In genomic region chr13:97662741-97663140, GRCm38 (mm10) we compare ENCODE assay signal across 11 mouse cellular contexts.
A peak's percentile ranks its signal among the peaks of the same experiment; 100 is the strongest.
DNase-seq lines count a peak whose midpoint lies in the region; ATAC-seq and TF ChIP-seq lines count a peak whose summit lies in the region.
"Had no signal": no experiment of that assay in that cellular context is flagged by ENCODE, and none has a peak within 500 bp of the region (broad histone marks: within the 10 kb centered on the region; RNA-seq: fewer than 3 reads in every experiment).

No protein-coding gene starts in this region.

- H3K27ac ChIP-seq in hindbrain, embryonic 14.5 days = no peak overlapping the region
- H3K27ac ChIP-seq in hindbrain, embryonic 10.5 days = no peak overlapping the region
- H3K27ac ChIP-seq in embryonic facial prominence, embryonic 11.5 days (replicated peaks; ENCODE audit: low read depth, low read length) = 0 out of 2 replicates have a peak overlapping the region, but pooled peaks have one; percentile 32
- no peak overlapping the region for H3K27ac ChIP-seq in midbrain, embryonic 15.5 days
- no peak overlapping the region for H3K27ac ChIP-seq in cerebellum, adult 2 months (ENCODE audit: insufficient read depth, low read length)
- H3K27ac ChIP-seq: forebrain, embryonic 12.5 days; neural tube, embryonic 12.5 days had no signal

- no peaks in the 10 kb centered on the region for H3K27me3 ChIP-seq in hindbrain, embryonic 14.5 days (ENCODE audit: control insufficient read depth, insufficient read depth, low read length)
- no peaks in the 10 kb centered on the region for H3K27me3 ChIP-seq in hindbrain, embryonic 10.5 days (ENCODE audit: insufficient read depth, poor library complexity, severe bottlenecking)
- no peaks in the 10 kb centered on the region for H3K27me3 ChIP-seq in embryonic facial prominence, embryonic 11.5 days (ENCODE audit: control insufficient read depth, insufficient read depth, low read length)
- H3K27me3 ChIP-seq in midbrain, embryonic 15.5 days (replicated peaks) = no peaks in the 10 kb centered on the region
- H3K27me3 ChIP-seq in cerebellum, adult 2 months (ENCODE audit: control insufficient read depth, insufficient read depth, low read length) = no peaks in the 10 kb centered on the region; the same call in 1 of the 2 replicates
- H3K27me3 ChIP-seq: neural tube, embryonic 12.5 days had no signal

- peaks cover 8% of the 10 kb centered on the region; the same call in 1 of the 2 replicates for H3K4me1 ChIP-seq in hindbrain, embryonic 14.5 days (replicated peaks; ENCODE audit: control insufficient read depth, insufficient read depth, low read length)
- H3K4me1 ChIP-seq in hindbrain, embryonic 10.5 days (replicated peaks) = peaks cover 14% of the 10 kb centered on the region
- no peaks in the 10 kb centered on the region for H3K4me1 ChIP-seq in embryonic facial prominence, embryonic 11.5 days (ENCODE audit: control insufficient read depth, insufficient read depth, low read length)
- 0 out of 2 replicates have a peak, but pooled peaks cover 3% of the 10 kb centered on the region for H3K4me1 ChIP-seq in midbrain, embryonic 15.5 days
- H3K4me1 ChIP-seq in cerebellum, adult 2 months (ENCODE audit: control insufficient read depth, insufficient read depth, low read length) = no peaks in the 10 kb centered on the region
- H3K4me1 ChIP-seq: neural tube, embryonic 12.5 days had no signal

- DNase-seq in hindbrain, embryonic 14.5 days (ENCODE audit: low spot score) = peak; percentile 50
- DNase-seq in hindbrain, embryonic 10.5 days (ENCODE audit: low spot score) = no peak
- peak; percentile 83 for DNase-seq in 3T3-L1 (ENCODE audit: low read depth, low spot score)
- peak; percentile 73 for DNase-seq in embryonic facial prominence, embryonic 11.5 days (ENCODE audit: low spot score)
- peak; percentile 84 for DNase-seq in heart, postnatal 25 days (ENCODE audit: low spot score)
- no peak for DNase-seq in spleen, postnatal 14 days (ENCODE audit: low spot score in 2 of 2)
- no peak for DNase-seq in cerebellum, adult 2 months
- DNase-seq: thymus, adult 2 months had no signal

- H3K4me2 ChIP-seq in hindbrain, embryonic 14.5 days (replicated peaks) = no peak overlapping the region
- no peak overlapping the region for H3K4me2 ChIP-seq in embryonic facial prominence, embryonic 11.5 days (ENCODE audit: low read depth, low read length)
- H3K4me2 ChIP-seq in midbrain, embryonic 15.5 days = no peak overlapping the region
- H3K4me2 ChIP-seq: forebrain, embryonic 12.5 days; neural tube, embryonic 12.5 days had no signal

- H3K9me3 ChIP-seq in hindbrain, embryonic 14.5 days (ENCODE audit: control insufficient read depth, low read length) = no peaks in the 10 kb centered on the region
- no peaks in the 10 kb centered on the region for H3K9me3 ChIP-seq in hindbrain, embryonic 10.5 days
- no peaks in the 10 kb centered on the region for H3K9me3 ChIP-seq in embryonic facial prominence, embryonic 11.5 days (replicated peaks; ENCODE audit: control insufficient read depth, low read length)
- no peaks in the 10 kb centered on the region for H3K9me3 ChIP-seq in midbrain, embryonic 15.5 days
- H3K9me3 ChIP-seq: forebrain, embryonic 12.5 days; neural tube, embryonic 12.5 days had no signal

- WGBS in hindbrain, embryonic 14.5 days = 58% methylated on average over 8 of the region's 8 CpGs
- WGBS in hindbrain, embryonic 10.5 days = 73% methylated on average over 8 of the region's 8 CpGs
- WGBS in embryonic facial prominence, embryonic 11.5 days = 43% methylated on average over 8 of the region's 8 CpGs
- WGBS in midbrain, embryonic 15.5 days = 75% methylated on average over 8 of the region's 8 CpGs
- 17% methylated on average over 8 of the region's 8 CpGs for WGBS in cerebellum, adult 2 months

- ATAC-seq in hindbrain, embryonic 14.5 days (ENCODE audit: low FRiP score) = peak; percentile 43; the same call in 1 of the 2 replicates
- ATAC-seq in embryonic facial prominence, embryonic 11.5 days (replicated peaks; ENCODE audit: insufficient number of reproducible peaks, low FRiP score, low TSS enrichment, low read depth) = 0 out of 2 replicates have a peak, but pooled peaks have one; percentile 48
- no peak for ATAC-seq in midbrain, embryonic 15.5 days (replicated peaks)

- no peak for TF ChIP-seq CTCF in cerebellum, adult 2 months (IDR thresholded peaks at IDR 0.05; ENCODE audit: borderline replicate concordance, insufficient read depth, low read depth, low read length)

- intact Hi-C loops in heart, postnatal 25 days (cut with DNase I) = no loop called here

- no peak for TF ChIP-seq POLR2A in cerebellum, adult 2 months (IDR thresholded peaks at IDR 0.05; ENCODE audit: borderline replicate concordance, insufficient read depth, low read length)

- H3K4me3 ChIP-seq in hindbrain, embryonic 14.5 days (replicated peaks; ENCODE audit: low read length) = no peak overlapping the region
- no peak overlapping the region for H3K4me3 ChIP-seq in hindbrain, embryonic 10.5 days
- no peak overlapping the region for H3K4me3 ChIP-seq in embryonic facial prominence, embryonic 11.5 days (ENCODE audit: low read depth, low read length)
- no peak overlapping the region for H3K4me3 ChIP-seq in midbrain, embryonic 15.5 days
- no peak overlapping the region for H3K4me3 ChIP-seq in cerebellum, adult 2 months (replicated peaks; ENCODE audit: insufficient read depth, low read depth, low read length)
- H3K4me3 ChIP-seq: forebrain, embryonic 12.5 days; neural tube, embryonic 12.5 days had no signal

- H3K36me3 ChIP-seq in hindbrain, embryonic 14.5 days (replicated peaks; ENCODE audit: control insufficient read depth, insufficient read depth) = no peaks in the 10 kb centered on the region
- H3K36me3 ChIP-seq in hindbrain, embryonic 10.5 days = no peaks in the 10 kb centered on the region
- no peaks in the 10 kb centered on the region for H3K36me3 ChIP-seq in embryonic facial prominence, embryonic 11.5 days (replicated peaks; ENCODE audit: control insufficient read depth, insufficient read depth, low read depth, low read length)
- H3K36me3 ChIP-seq in midbrain, embryonic 15.5 days (replicated peaks) = no peaks in the 10 kb centered on the region
- H3K36me3 ChIP-seq: forebrain, embryonic 12.5 days; neural tube, embryonic 12.5 days had no signal

- H3K9ac ChIP-seq in hindbrain, embryonic 14.5 days = no peak overlapping the region
- H3K9ac ChIP-seq in embryonic facial prominence, embryonic 11.5 days (replicated peaks; ENCODE audit: low read length) = no peak overlapping the region; the same call in 1 of the 2 replicates
- no peak overlapping the region for H3K9ac ChIP-seq in midbrain, embryonic 15.5 days
- H3K9ac ChIP-seq: forebrain, embryonic 12.5 days; neural tube, embryonic 12.5 days had no signal

Comparison
In these comparisons a context has a peak if more than half of its experiments do, and no peak if none do; other contexts are left out.
1. DNase-seq: peak in hindbrain, embryonic 14.5 days (single experiment), 3T3-L1 (single experiment), embryonic facial prominence, embryonic 11.5 days (single experiment) and heart, postnatal 25 days (single experiment); none in hindbrain, embryonic 10.5 days (single experiment), spleen, postnatal 14 days (0 of 2) and cerebellum, adult 2 months (0 of 2).